ENCODE assay signal across 26 mouse cellular contexts in genomic region chrX:139794072-139794845, GRCm38 (mm10). TPM values are rescaled to one million over a fixed set of nuclear protein-coding genes. Genes with fewer than 3 reads are reported as not detected.
DNase-seq lines count a peak whose midpoint lies in the region; ATAC-seq and TF ChIP-seq lines count a peak whose summit lies in the region.
"Had no signal": no experiment of that assay in that cellular context is flagged by ENCODE, and none has a peak within 500 bp of the region (broad histone marks: within the 10 kb centered on the region; RNA-seq: fewer than 3 reads in every experiment).

No protein-coding gene starts in this region.

- H3K9me3 ChIP-seq in G1E (replicated peaks) = no peaks in the 10 kb centered on the region
- no peaks in the 10 kb centered on the region for H3K9me3 ChIP-seq in intestine, embryonic 15.5 days
- H3K9me3 ChIP-seq in intestine, postnatal 0 days (ENCODE audit: control insufficient read depth) = no peaks in the 10 kb centered on the region
- H3K9me3 ChIP-seq in hindbrain, embryonic 11.5 days (ENCODE audit: control insufficient read depth, low read length) = no peaks in the 10 kb centered on the region
- no peaks in the 10 kb centered on the region for H3K9me3 ChIP-seq in midbrain, embryonic 11.5 days (ENCODE audit: control insufficient read depth, low read length)
- H3K9me3 ChIP-seq: embryonic facial prominence, embryonic 10.5 days; embryonic facial prominence, embryonic 12.5 days; forebrain, embryonic 13.5 days; forebrain, embryonic 15.5 days had no signal

- no peaks in the 10 kb centered on the region for H3K36me3 ChIP-seq in G1E (replicated peaks)
- no peaks in the 10 kb centered on the region for H3K36me3 ChIP-seq in intestine, embryonic 15.5 days
- no peaks in the 10 kb centered on the region for H3K36me3 ChIP-seq in intestine, postnatal 0 days (ENCODE audit: control insufficient read depth, insufficient read depth)
- no peaks in the 10 kb centered on the region for H3K36me3 ChIP-seq in hindbrain, embryonic 11.5 days (ENCODE audit: control insufficient read depth, insufficient read depth, low read length)
- H3K36me3 ChIP-seq in midbrain, embryonic 11.5 days (ENCODE audit: control insufficient read depth, insufficient read depth, low read length) = no peaks in the 10 kb centered on the region
- H3K36me3 ChIP-seq: embryonic facial prominence, embryonic 10.5 days; embryonic facial prominence, embryonic 12.5 days; forebrain, embryonic 15.5 days had no signal

- H3K4me1 ChIP-seq in G1E (ENCODE audit: insufficient read depth, low read depth, low read length) = peaks cover 51% of the 10 kb centered on the region
- H3K4me1 ChIP-seq in intestine, embryonic 15.5 days (replicated peaks) = no peaks in the 10 kb centered on the region
- H3K4me1 ChIP-seq in intestine, postnatal 0 days (replicated peaks; ENCODE audit: control insufficient read depth, insufficient read depth, low read length) = no peaks in the 10 kb centered on the region
- no peaks in the 10 kb centered on the region for H3K4me1 ChIP-seq in hindbrain, embryonic 11.5 days (replicated peaks; ENCODE audit: control insufficient read depth, insufficient read depth, low read length)
- H3K4me1 ChIP-seq in midbrain, embryonic 11.5 days (ENCODE audit: control insufficient read depth, insufficient read depth, low read length) = no peaks in the 10 kb centered on the region
- H3K4me1 ChIP-seq: embryonic facial prominence, embryonic 10.5 days; embryonic facial prominence, embryonic 12.5 days; forebrain, embryonic 13.5 days; forebrain, embryonic 15.5 days had no signal

- no peak for TF ChIP-seq CTCF in G1E (IDR thresholded peaks at IDR 0.05; ENCODE audit: low read depth, low read length)
- no peak for TF ChIP-seq CTCF in intestine, postnatal 0 days (IDR thresholded peaks at IDR 0.05; ENCODE audit: low read depth)

- H3K27me3 ChIP-seq in G1E (ENCODE audit: insufficient read depth, low read length) = no peaks in the 10 kb centered on the region
- 0 out of 2 replicates have a peak, but pooled peaks cover 3% of the 10 kb centered on the region for H3K27me3 ChIP-seq in intestine, embryonic 15.5 days (replicated peaks)
- H3K27me3 ChIP-seq in intestine, postnatal 0 days (replicated peaks; ENCODE audit: control insufficient read depth, insufficient read depth, low read length) = no peaks in the 10 kb centered on the region
- H3K27me3 ChIP-seq in hindbrain, embryonic 11.5 days (ENCODE audit: control insufficient read depth, insufficient read depth, low read length) = no peaks in the 10 kb centered on the region
- H3K27me3 ChIP-seq in midbrain, embryonic 11.5 days (ENCODE audit: control insufficient read depth, insufficient read depth, low read length) = peaks cover 8% of the 10 kb centered on the region
- H3K27me3 ChIP-seq: CH12.LX; forebrain, embryonic 13.5 days; forebrain, embryonic 15.5 days had no signal

- H3K27ac ChIP-seq in intestine, embryonic 15.5 days = no peak overlapping the region
- H3K27ac ChIP-seq in intestine, postnatal 0 days (ENCODE audit: low read depth, low read length) = no peak overlapping the region
- H3K27ac ChIP-seq in hindbrain, embryonic 11.5 days (ENCODE audit: low read depth, low read length) = no peak overlapping the region
- H3K27ac ChIP-seq in midbrain, embryonic 11.5 days (ENCODE audit: low read depth, low read length) = no peak overlapping the region
- H3K27ac ChIP-seq: embryonic facial prominence, embryonic 10.5 days; embryonic facial prominence, embryonic 12.5 days; forebrain, embryonic 13.5 days; forebrain, embryonic 15.5 days had no signal

- no peak overlapping the region for H3K4me3 ChIP-seq in G1E (ENCODE audit: low read depth, low read length)
- H3K4me3 ChIP-seq in intestine, embryonic 15.5 days (replicated peaks) = no peak overlapping the region
- no peak overlapping the region for H3K4me3 ChIP-seq in intestine, postnatal 0 days (ENCODE audit: low read depth, low read length)
- no peak overlapping the region for H3K4me3 ChIP-seq in hindbrain, embryonic 11.5 days (ENCODE audit: low read depth, low read length)
- no peak overlapping the region for H3K4me3 ChIP-seq in midbrain, embryonic 11.5 days (ENCODE audit: low read depth, low read length)
- H3K4me3 ChIP-seq: embryonic facial prominence, embryonic 10.5 days; embryonic facial prominence, embryonic 12.5 days; forebrain, embryonic 13.5 days; forebrain, embryonic 15.5 days had no signal

- DNase-seq in G1E (ENCODE audit: low spot score) = no peak
- no peak for DNase-seq in hindbrain, embryonic 11.5 days (ENCODE audit: low spot score)
- no peak for DNase-seq in midbrain, embryonic 11.5 days (ENCODE audit: low spot score, missing footprints)
- DNase-seq: adrenal gland, adult 8-10 months; adrenal gland, postnatal 14 days; adrenal gland, postnatal 36 days; B cell, adult 2 months; cerebellum, adult 11-12 months; cerebellum, adult 2 months; cerebellum, adult 9-10 months; cerebellum, postnatal 10 days; cerebellum, postnatal 25 days; forebrain, postnatal 0 days had no signal

- no peak overlapping the region for H3K9ac ChIP-seq in intestine, embryonic 15.5 days
- H3K9ac ChIP-seq in intestine, postnatal 0 days (ENCODE audit: low read depth, low read length) = no peak overlapping the region
- H3K9ac ChIP-seq in hindbrain, embryonic 11.5 days (ENCODE audit: low read depth, low read length) = no peak overlapping the region
- H3K9ac ChIP-seq in midbrain, embryonic 11.5 days (ENCODE audit: low read length) = no peak overlapping the region
- H3K9ac ChIP-seq: embryonic facial prominence, embryonic 12.5 days; forebrain, embryonic 13.5 days; forebrain, embryonic 15.5 days; forebrain, postnatal 0 days had no signal

- ATAC-seq in G1E (ENCODE audit: extremely low read depth, insufficient number of reproducible peaks, low FRiP score, poor library complexity, severe bottlenecking) = peak; percentile 49; the same call in 1 of the 2 replicates
- ATAC-seq in intestine, embryonic 15.5 days = peak; percentile 67
- ATAC-seq in intestine, postnatal 0 days = peak; percentile 74
- ATAC-seq in hindbrain, embryonic 11.5 days (ENCODE audit: low FRiP score) = no peak
- ATAC-seq in midbrain, embryonic 11.5 days (ENCODE audit: low FRiP score) = no peak
- ATAC-seq: activated CD4-positive, CD25-positive, alpha-beta regulatory T cell, adult 4 months; CD4-positive, CD25-positive, alpha-beta regulatory T cell, adult 4 months; forebrain, embryonic 13.5 days; forebrain, embryonic 15.5 days; forebrain, postnatal 0 days; Patski had no signal

- 59% methylated on average over 7 of the region's 7 CpGs for WGBS in intestine, embryonic 15.5 days
- WGBS in intestine, postnatal 0 days = 46% methylated on average over 7 of the region's 7 CpGs
- WGBS in hindbrain, embryonic 11.5 days = 85% methylated on average over 7 of the region's 7 CpGs
- WGBS in midbrain, embryonic 11.5 days = 92% methylated on average over 7 of the region's 7 CpGs

- no peak overlapping the region for H3K4me2 ChIP-seq in intestine, embryonic 15.5 days (replicated peaks)
- H3K4me2 ChIP-seq in intestine, postnatal 0 days (replicated peaks; ENCODE audit: low read depth) = no peak overlapping the region
- no peak overlapping the region for H3K4me2 ChIP-seq in hindbrain, embryonic 11.5 days (replicated peaks; ENCODE audit: low read depth, low read length)
- no peak overlapping the region for H3K4me2 ChIP-seq in midbrain, embryonic 11.5 days
- H3K4me2 ChIP-seq: embryonic facial prominence, embryonic 12.5 days; forebrain, embryonic 13.5 days; forebrain, embryonic 15.5 days had no signal

RNA-seq across cellular contexts. Expression of gene Cldn2, which starts 6.4 kb away (rescaled TPM):
- 0.24 and 0.90 TPM in 2 replicates for total RNA-seq in G1E (2014; fragmentation: Nextera tagmentation)
- total RNA-seq in G1E (2017) = 0.11 TPM in 1 of 2 replicates, not detected in the other
- 0.30 and 0.35 TPM in 2 replicates for polyA plus RNA-seq in G1E (2012)
- polyA plus RNA-seq in intestine, embryonic 15.5 days (2015; fragmentation: Nextera tagmentation; extraction: Ambion mirVana) = 54.1 and 59.8 TPM in 2 replicates
- 182 and 193 TPM in 2 replicates for polyA plus RNA-seq in intestine, postnatal 0 days (2015; fragmentation: Nextera tagmentation; extraction: Ambion mirVana)
- polyA plus RNA-seq in hindbrain, embryonic 11.5 days (2014; fragmentation: Nextera tagmentation; extraction: Ambion mirVana) = 0.40 and 0.77 TPM in 2 replicates
- polyA plus RNA-seq in midbrain, embryonic 11.5 days (2014; fragmentation: Nextera tagmentation; extraction: Ambion mirVana) = 0.17 and 0.23 TPM in 2 replicates
- total RNA-seq: CH12.LX had no signal
- polyA plus RNA-seq: activated CD4-positive, CD25-positive, alpha-beta regulatory T cell, adult 4 months; CD4-positive, CD25-positive, alpha-beta regulatory T cell, adult 4 months had no signal

RNA-seq across cellular contexts. Expression of gene Ripply1, which starts 12.1 kb away (rescaled TPM):
- total RNA-seq in G1E (2014; fragmentation: Nextera tagmentation) (not detected in 2 replicates), G1E (2017) (not detected in 2 replicates)
- polyA plus RNA-seq in G1E (2012) = 0.74 and 0.92 TPM in 2 replicates
- not detected in 2 replicates for polyA plus RNA-seq in intestine, embryonic 15.5 days (2015; fragmentation: Nextera tagmentation; extraction: Ambion mirVana)
- not detected in 2 replicates for polyA plus RNA-seq in intestine, postnatal 0 days (2015; fragmentation: Nextera tagmentation; extraction: Ambion mirVana)
- polyA plus RNA-seq in hindbrain, embryonic 11.5 days (2014; fragmentation: Nextera tagmentation; extraction: Ambion mirVana) = not detected in 2 replicates
- 0.34 TPM in 1 of 2 replicates, not detected in the other for polyA plus RNA-seq in midbrain, embryonic 11.5 days (2014; fragmentation: Nextera tagmentation; extraction: Ambion mirVana)
- total RNA-seq: adrenal gland, adult 18-20 months; adrenal gland, adult 8-10 months; adrenal gland, postnatal 14 days; adrenal gland, postnatal 36 days; CH12.LX; forebrain, postnatal 0 days had no signal
- polyA plus RNA-seq: activated CD4-positive, CD25-positive, alpha-beta regulatory T cell, adult 4 months; CD4-positive, CD25-positive, alpha-beta regulatory T cell, adult 4 months; cortical plate, adult 2 months; embryonic facial prominence, embryonic 12.5 days; forebrain, embryonic 11.5 days; forebrain, embryonic 13.5 days; forebrain, embryonic 15.5 days; forebrain, postnatal 0 days had no signal

Comparison
In these comparisons a context has a peak if more than half of its experiments do, and no peak if none do; other contexts are left out.
1. ATAC-seq: peak in G1E (single experiment), intestine, embryonic 15.5 days (single experiment) and intestine, postnatal 0 days (single experiment); none in hindbrain, embryonic 11.5 days (single experiment) and midbrain, embryonic 11.5 days (single experiment).
2. RNA of gene Cldn2, which starts 6.4 kb away (polyA plus RNA-seq): 182 to 193 TPM in intestine, postnatal 0 days and 54.1 to 59.8 TPM in intestine, embryonic 15.5 days; 0.40 to 0.77 TPM in hindbrain, embryonic 11.5 days, 0.30 to 0.35 TPM in G1E and 0.17 to 0.23 TPM in midbrain, embryonic 11.5 days; every median in the first group is over 10 times any median in the second.